Mouse (Mus musculus): Measurements from ENCODE around the gene Coro1a. TPM values are rescaled to one million over a fixed set of nuclear protein-coding genes. Genes with fewer than 3 reads are reported as not detected.

Gene Coro1a
- polyA plus RNA-seq, 1 experiment, result 13.7 TPM

- no peak for TF ChIP-seq GATA1 (IDR thresholded peaks at IDR 0.05; ENCODE audit: low read length)
These were observed 35.5 kb downstream of the Coro1a start for GRCm38 (mm10) chr7:126672111-126672510.

- TF ChIP-seq GATA1 (IDR thresholded peaks at IDR 0.05; ENCODE audit: low read length), result no peak
These were observed 37.4 kb downstream of the Coro1a start for GRCm38 (mm10) chr7:126670152-126670551.

GRCm38 (mm10) chr7:126668452-126668851 is 39.1 kb downstream of the Coro1a start:
- TF ChIP-seq GATA1 (IDR thresholded peaks at IDR 0.05; ENCODE audit: low read length), result no peak

- no peak for TF ChIP-seq GATA1 (IDR thresholded peaks at IDR 0.05; ENCODE audit: low read length)
These were observed 40.0 kb downstream of the Coro1a start for GRCm38 (mm10) chr7:126667495-126668090.

GRCm38 (mm10) chr7:126665269-126665668 is 42.3 kb downstream of the Coro1a start:
- TF ChIP-seq GATA1 (IDR thresholded peaks at IDR 0.05; ENCODE audit: low read length), result no peak

GRCm38 (mm10) chr7:126663646-126664045 is 43.9 kb downstream of the Coro1a start:
- TF ChIP-seq GATA1 (IDR thresholded peaks at IDR 0.05; ENCODE audit: low read length), result no peak

- no peak for TF ChIP-seq GATA1 (IDR thresholded peaks at IDR 0.05; ENCODE audit: low read length)
These were observed 47.8 kb downstream of the Coro1a start for GRCm38 (mm10) chr7:126659771-126660170.

GRCm38 (mm10) chr7:126657522-126657921 is 50.1 kb downstream of the Coro1a start:
- TF ChIP-seq GATA1 (IDR thresholded peaks at IDR 0.05; ENCODE audit: low read length), result no peak

GRCm38 (mm10) chr7:126655695-126656094 is 51.9 kb downstream of the Coro1a start:
- TF ChIP-seq GATA1 (IDR thresholded peaks at IDR 0.05; ENCODE audit: low read length), result no peak

- TF ChIP-seq GATA1 (IDR thresholded peaks at IDR 0.05; ENCODE audit: low read length), result no peak
These were observed 53.6 kb downstream of the Coro1a start for GRCm38 (mm10) chr7:126653991-126654390.

GRCm38 (mm10) chr7:126650852-126651251 is 56.7 kb downstream of the Coro1a start:
- TF ChIP-seq GATA1 (IDR thresholded peaks at IDR 0.05; ENCODE audit: low read length), result peak; percentile 96

Other genes with a start within 250 kb of the Coro1a start
- gene Atp2a1, start 244.7 kb downstream of the Coro1a start, polyA plus RNA-seq (2012), result not detected in 2 replicates
- gene Sh2b1, start 232.4 kb downstream of the Coro1a start, polyA plus RNA-seq (2012), result 76.8 and 80.0 TPM in 2 replicates
- 56.0 and 136 TPM in 2 replicates for gene Tufm, start 220.4 kb downstream of the Coro1a start, polyA plus RNA-seq (2012)
- gene Atxn2l, start 204.3 kb downstream of the Coro1a start, polyA plus RNA-seq (2012), result 756 and 802 TPM in 2 replicates
- 110 and 118 TPM in 2 replicates for gene Eif3c, start 141.4 kb downstream of the Coro1a start, polyA plus RNA-seq (2012)
- gene Apobr, start 122.8 kb downstream of the Coro1a start, polyA plus RNA-seq (2012), result 0.21 and 0.26 TPM in 2 replicates
- gene Cln3, start 122.0 kb downstream of the Coro1a start, polyA plus RNA-seq (2012), result 5.7 and 6.6 TPM in 2 replicates
- gene Il27, start 112.8 kb downstream of the Coro1a start, polyA plus RNA-seq (2012), result not detected in 2 replicates
- 5.6 and 7.9 TPM in 2 replicates for gene Nupr1, start 76.9 kb downstream of the Coro1a start, polyA plus RNA-seq (2012)
- 68.8 and 176 TPM in 2 replicates for gene Sgf29, start 58.5 kb downstream of the Coro1a start, polyA plus RNA-seq (2012)
- gene Sult1a1, start 31.4 kb downstream of the Coro1a start, polyA plus RNA-seq (2012), result not detected in 2 replicates
- gene Bola2, start 12.4 kb downstream of the Coro1a start, polyA plus RNA-seq (2012), result 143 and 256 TPM in 2 replicates
- gene Slx1b, start 12.0 kb downstream of the Coro1a start, polyA plus RNA-seq (2012), result 3.4 and 8.5 TPM in 2 replicates
- 35.7 and 44.2 TPM in 2 replicates for gene Mapk3, start 51.8 kb upstream of the Coro1a start, polyA plus RNA-seq (2012)
- 3.3 and 3.7 TPM in 2 replicates for gene Gdpd3, start 58.5 kb upstream of the Coro1a start, polyA plus RNA-seq (2012)
- 29.3 and 38.2 TPM in 2 replicates for gene Ypel3, start 69.2 kb upstream of the Coro1a start, polyA plus RNA-seq (2012)
- gene Tbx6, start 73.7 kb upstream of the Coro1a start, polyA plus RNA-seq (2012), result 0.23 and 0.55 TPM in 2 replicates
- 185 and 249 TPM in 2 replicates for gene Ppp4c, start 84.7 kb upstream of the Coro1a start, polyA plus RNA-seq (2012)
- gene Fam57b, start 89.9 kb upstream of the Coro1a start, polyA plus RNA-seq (2012), result 0.35 and 0.56 TPM in 2 replicates
- gene 4930451I11Rik, start 123.9 kb upstream of the Coro1a start, polyA plus RNA-seq (2012), result not detected in 2 replicates
- not detected in 2 replicates for gene Doc2a, start 139.6 kb upstream of the Coro1a start, polyA plus RNA-seq (2012)
- gene Hirip3, start 154.2 kb upstream of the Coro1a start, polyA plus RNA-seq (2012), result 312 and 358 TPM in 2 replicates
- gene Ino80e, start 154.6 kb upstream of the Coro1a start, polyA plus RNA-seq (2012), result 1,199 and 1,504 TPM in 2 replicates
- gene Taok2, start 176.9 kb upstream of the Coro1a start, polyA plus RNA-seq (2012), result 210 and 262 TPM in 2 replicates
- gene Tmem219, start 215.1 kb upstream of the Coro1a start, polyA plus RNA-seq (2012), result 54.6 and 89.1 TPM in 2 replicates
- gene Kctd13, start 221.1 kb upstream of the Coro1a start, polyA plus RNA-seq (2012), result 27.6 and 38.3 TPM in 2 replicates
- gene Asphd1, start 241.8 kb upstream of the Coro1a start, polyA plus RNA-seq (2012), result not detected in 2 replicates
- gene Sez6l2, start 242.8 kb upstream of the Coro1a start, polyA plus RNA-seq (2012), result 0.59 and 0.93 TPM in 2 replicates

Data from G1E-ER4 (cell line).